Mouse (Mus musculus) hindbrain, embryonic 15.5 days (tissue): ENCODE results near the gene Rmi2. TPM values are rescaled to one million over a fixed set of nuclear protein-coding genes. Genes with fewer than 3 reads are reported as not detected.
"Not testable (repeated sequence)": the region's sequence is repeated elsewhere in the genome, so short reads cannot be mapped to it uniquely, and the experiment has no call there.

ENCODE experiments used
- ATAC-seq: fragments of 200-750 bp; cut with Nextera tagmentation; 2 replicates; pipeline ENCODE4 v1.8.0; 2017; ENCODE audit warnings: low read depth, moderate number of reproducible peaks, moderate TSS enrichment; ENCODE audit not compliant: low FRiP score
- H3K27ac ChIP-seq: fragments of 300-500 bp; sonication (generic); replicated peaks from 2 replicates; pipeline ENCODE4 v1.5.1; 2015; ENCODE audit warnings: mild to moderate bottlenecking, inconsistent platforms
- H3K27me3 ChIP-seq: fragments of 300-500 bp; sonication (generic); 2 replicates; pipeline ENCODE4 v1.6.1; 2015; ENCODE audit warnings: control low read depth, inconsistent platforms
- H3K36me3 ChIP-seq: fragments of 300-500 bp; sonication (generic); 2 replicates; pipeline ENCODE4 v1.6.1; 2015; ENCODE audit warnings: control low read depth, inconsistent platforms
- H3K4me1 ChIP-seq: fragments of 300-500 bp; sonication (generic); replicated peaks from 2 replicates; pipeline ENCODE4 v1.6.1; 2015; ENCODE audit warnings: control low read depth, inconsistent platforms
- H3K4me2 ChIP-seq: fragments of 300-500 bp; sonication (generic); 2 replicates; pipeline ENCODE4 v1.6.1; 2015; ENCODE audit warnings: moderate library complexity, mild to moderate bottlenecking, inconsistent platforms
- H3K4me3 ChIP-seq: fragments of 300-500 bp; sonication (generic); 2 replicates; pipeline ENCODE4 v1.5.1; 2015; ENCODE audit warnings: mild to moderate bottlenecking, inconsistent platforms
- H3K9ac ChIP-seq: fragments of 300-500 bp; sonication (generic); 2 replicates; pipeline ENCODE4 v1.6.1; 2015; ENCODE audit warnings: inconsistent platforms
- H3K9me3 ChIP-seq: fragments of 300-500 bp; sonication (generic); 2 replicates; pipeline ENCODE4 v1.6.1; 2016; ENCODE audit warnings: control low read depth, inconsistent platforms
- WGBS: fragments of 180-500 bp; shearing (Covaris S2); methylation state at CpG from one replicate; pipeline ENCODE4 v1.1.7; 2015; 5-methylcytosine and 5-hydroxymethylcytosine counted together
- polyA plus RNA-seq: library from polyadenylated mRNA; unstranded; fragments of >200 nt; fragmentation: Nextera tagmentation; extraction: Ambion mirVana; gene quantifications from 2 replicates; pipeline ENCODE4 v1.2.1, GENCODE M21; 2015

Rmi2 gene
- polyA plus RNA-seq, 1 experiment from 2014 or later = 0.74 TPM

DNA sequence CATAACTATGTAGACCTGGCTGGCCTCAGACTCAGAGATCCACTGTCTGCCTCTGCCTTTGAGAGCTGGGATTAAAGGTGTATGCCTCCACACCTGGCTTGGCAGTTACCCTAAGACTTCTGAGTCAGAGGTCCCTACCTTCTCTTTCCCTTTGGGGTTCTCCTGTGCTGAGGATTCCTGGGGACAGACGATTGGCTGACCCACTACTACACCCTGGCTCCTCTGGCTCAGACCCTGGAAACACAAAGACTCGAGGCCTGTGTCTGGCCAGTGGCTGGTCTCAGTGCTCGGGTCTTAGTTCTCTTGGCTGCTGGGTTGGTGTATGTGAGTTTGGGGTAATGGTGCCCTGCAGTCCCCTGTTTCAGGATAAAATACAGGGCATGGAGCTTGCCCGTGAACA, 16.0 kb downstream of the Rmi2 start:
- Histone ChIP-seq H3K4me3 (no peak overlapping the region), H3K9me3 (no peaks in the 10 kb centered on the region), H3K27ac (no peak overlapping the region), H3K36me3 (no peaks in the 10 kb centered on the region), H3K9ac (no peak overlapping the region), H3K4me1 (peaks cover 7% of the 10 kb centered on the region; the same call in 1 of the 2 replicates), H3K27me3 (no peaks in the 10 kb centered on the region), H3K4me2 (no peak overlapping the region)
- 26% methylated on average over 4 of the region's 4 CpGs for WGBS
- no peak for ATAC-seq

- H3K36me3 ChIP-seq, H3K4me3 ChIP-seq, H3K4me1 ChIP-seq, ATAC-seq, H3K9me3 ChIP-seq, H3K27me3 ChIP-seq, H3K4me2 ChIP-seq, H3K27ac ChIP-seq, H3K9ac ChIP-seq: not testable (repeated sequence)
- WGBS = 94% methylated on average over 10 of the region's 10 CpGs
Observed at GRCm38 (mm10) chr16:10852216-10852615, 17.4 kb downstream of the Rmi2 start.

GRCm38 (mm10) chr16:10859726-10860245, 24.9 kb downstream of the Rmi2 start:
- 88% methylated on average over 7 of the region's 7 CpGs for WGBS
- no peak overlapping the region for H3K4me3 ChIP-seq
- H3K4me2 ChIP-seq = no peak overlapping the region
- no peak overlapping the region for H3K9ac ChIP-seq
- H3K27me3 ChIP-seq = no peaks in the 10 kb centered on the region
- no peak overlapping the region for H3K27ac ChIP-seq
- H3K36me3 ChIP-seq = no peaks in the 10 kb centered on the region
- no peaks in the 10 kb centered on the region for H3K9me3 ChIP-seq
- ATAC-seq = no peak
- no peaks in the 10 kb centered on the region for H3K4me1 ChIP-seq

- H3K4me3 ChIP-seq = no peak overlapping the region
- H3K4me2 ChIP-seq = no peak overlapping the region
- no peak for ATAC-seq
- H3K27ac ChIP-seq = no peak overlapping the region
- H3K27me3 ChIP-seq = no peaks in the 10 kb centered on the region
- no peaks in the 10 kb centered on the region for H3K9me3 ChIP-seq
- H3K4me1 ChIP-seq = no peaks in the 10 kb centered on the region
- H3K9ac ChIP-seq = no peak overlapping the region
- WGBS = 80% methylated on average over 3 of the region's 3 CpGs
- H3K36me3 ChIP-seq = no peaks in the 10 kb centered on the region
Observed at GRCm38 (mm10) chr16:10861408-10861807, 26.5 kb downstream of the Rmi2 start.

DNA sequence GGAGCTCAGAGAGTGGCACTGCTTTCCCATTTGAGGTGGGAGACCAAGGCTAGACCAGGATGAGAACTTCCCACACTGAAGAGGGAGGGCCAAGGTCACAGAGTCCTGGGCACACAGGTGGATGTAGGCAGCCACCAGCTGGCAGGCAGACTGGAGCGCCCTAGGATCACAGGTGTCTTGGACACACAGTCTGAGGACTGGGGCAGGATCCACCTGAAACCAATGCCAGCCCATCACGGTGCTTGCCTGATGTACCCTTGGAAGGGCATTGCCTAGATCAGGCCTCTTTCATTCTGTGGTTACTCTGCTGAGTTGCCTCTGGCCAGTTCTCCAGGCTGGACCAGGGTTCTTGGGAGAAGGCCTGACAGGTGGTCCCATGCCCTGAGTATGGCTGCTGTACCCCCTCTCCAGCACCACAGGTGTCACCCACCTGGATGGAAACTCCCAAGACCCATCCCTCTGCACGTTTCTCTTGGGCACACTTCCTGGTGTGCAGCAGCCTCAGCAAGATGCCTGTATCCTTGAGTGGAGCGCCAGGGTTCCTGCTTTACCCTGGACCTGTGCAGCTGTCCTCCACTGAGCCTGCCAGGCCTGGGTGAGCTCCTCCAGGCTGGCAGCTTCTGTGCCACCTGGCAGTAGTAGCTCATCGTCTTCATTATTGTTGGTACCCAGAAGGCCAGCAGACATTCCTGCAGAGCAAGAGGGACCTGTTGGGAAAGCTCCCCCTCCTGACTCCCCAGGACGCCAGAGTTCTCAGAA, 30.2 kb downstream of the Rmi2 start:
- 91% methylated on average over 6 of the region's 6 CpGs for WGBS

GRCm38 (mm10) chr16:10865592-10865987, 30.7 kb downstream of the Rmi2 start:
- H3K27me3 ChIP-seq = no peaks in the 10 kb centered on the region
- H3K4me3 ChIP-seq = no peak overlapping the region
- H3K9ac ChIP-seq = no peak overlapping the region
- ATAC-seq = no peak
- H3K27ac ChIP-seq = no peak overlapping the region
- H3K36me3 ChIP-seq = no peaks in the 10 kb centered on the region
- no peaks in the 10 kb centered on the region for H3K4me1 ChIP-seq
- no peak overlapping the region for H3K4me2 ChIP-seq
- H3K9me3 ChIP-seq = no peaks in the 10 kb centered on the region

More for the DNA sequence above, 30.2 kb downstream of the Rmi2 start:
- Histone ChIP-seq H3K27me3 (no peaks in the 10 kb centered on the region), H3K27ac (no peak overlapping the region), H3K4me1 (no peaks in the 10 kb centered on the region), H3K36me3 (no peaks in the 10 kb centered on the region), H3K9ac (no peak overlapping the region), H3K4me2 (no peak overlapping the region), H3K4me3 (no peak overlapping the region), H3K9me3 (no peaks in the 10 kb centered on the region)
- no peak for ATAC-seq

- WGBS = 93% methylated on average over 8 of the region's 8 CpGs
- H3K4me2 ChIP-seq = no peak overlapping the region
Observed at GRCm38 (mm10) chr16:10866841-10867240, 32.0 kb downstream of the Rmi2 start.

GRCm38 (mm10) chr16:10867501-10867900, 32.6 kb downstream of the Rmi2 start:
- H3K36me3 ChIP-seq = no peaks in the 10 kb centered on the region
- H3K27ac ChIP-seq = no peak overlapping the region
- H3K4me1 ChIP-seq = no peaks in the 10 kb centered on the region
- H3K4me2 ChIP-seq = no peak overlapping the region
- H3K27me3 ChIP-seq = no peaks in the 10 kb centered on the region
- no peak for ATAC-seq
- no peaks in the 10 kb centered on the region for H3K9me3 ChIP-seq
- H3K4me3 ChIP-seq = no peak overlapping the region
- H3K9ac ChIP-seq = no peak overlapping the region
- 89% methylated on average over 2 of the region's 2 CpGs for WGBS

More at GRCm38 (mm10) chr16:10866841-10867240, 32.0 kb downstream of the Rmi2 start:
- no peak overlapping the region for H3K4me3 ChIP-seq
- no peak overlapping the region for H3K9ac ChIP-seq
- no peaks in the 10 kb centered on the region for H3K9me3 ChIP-seq
- no peak overlapping the region for H3K27ac ChIP-seq
- H3K27me3 ChIP-seq = no peaks in the 10 kb centered on the region
- no peaks in the 10 kb centered on the region for H3K4me1 ChIP-seq
- ATAC-seq = no peak
- H3K36me3 ChIP-seq = no peaks in the 10 kb centered on the region

DNA sequence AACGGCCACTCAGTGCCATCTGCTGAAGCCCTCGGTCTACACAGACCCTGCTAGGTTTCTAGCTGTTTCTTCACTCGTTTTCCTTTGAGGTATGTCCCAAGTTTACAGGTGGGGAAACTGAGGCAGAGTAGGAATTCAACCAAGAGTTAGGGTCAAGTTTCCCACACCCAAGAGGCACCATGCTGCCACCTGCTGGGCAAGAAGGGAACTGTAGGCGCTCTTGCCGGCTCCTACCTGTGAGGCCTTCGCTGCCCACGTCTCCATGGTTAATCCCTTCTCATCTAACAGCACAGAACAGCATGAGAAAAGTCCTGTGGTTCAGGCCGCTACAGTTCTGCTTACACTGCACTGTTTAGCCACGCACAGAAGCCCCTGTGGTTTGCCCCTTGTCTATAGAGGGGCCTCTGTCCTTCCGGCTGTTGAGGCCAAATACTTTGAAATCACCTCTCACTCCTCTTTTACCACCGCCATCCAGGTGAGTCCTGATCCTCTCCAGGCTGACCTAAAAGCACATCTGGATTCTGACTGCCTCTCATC, 33.1 kb downstream of the Rmi2 start:
- no peak for ATAC-seq
- 42% methylated on average over 11 of the region's 11 CpGs for WGBS
- no peak overlapping the region for H3K27ac ChIP-seq

GRCm38 (mm10) chr16:10870969-10871368, 36.1 kb downstream of the Rmi2 start:
- no peaks in the 10 kb centered on the region for H3K27me3 ChIP-seq
- ATAC-seq = no peak
- H3K4me3 ChIP-seq = no peak overlapping the region
- H3K27ac ChIP-seq = no peak overlapping the region
- no peak overlapping the region for H3K4me2 ChIP-seq
- no peaks in the 10 kb centered on the region for H3K9me3 ChIP-seq
- 66% methylated on average over 4 of the region's 4 CpGs for WGBS
- H3K36me3 ChIP-seq = no peaks in the 10 kb centered on the region
- no peak overlapping the region for H3K9ac ChIP-seq
- H3K4me1 ChIP-seq = 0 out of 2 replicates have a peak, but pooled peaks cover 3% of the 10 kb centered on the region

More for the DNA sequence above, 33.1 kb downstream of the Rmi2 start:
- Histone ChIP-seq H3K4me3 (no peak overlapping the region), H3K9ac (no peak overlapping the region), H3K9me3 (no peaks in the 10 kb centered on the region), H3K36me3 (no peaks in the 10 kb centered on the region), H3K4me2 (no peak overlapping the region), H3K4me1 (no peaks in the 10 kb centered on the region), H3K27me3 (no peaks in the 10 kb centered on the region)

- H3K9me3 ChIP-seq = no peaks in the 10 kb centered on the region
- WGBS = 74% methylated on average over 4 of the region's 4 CpGs
- ATAC-seq = no peak
- no peak overlapping the region for H3K4me2 ChIP-seq
- H3K9ac ChIP-seq = no peak overlapping the region
- no peaks in the 10 kb centered on the region for H3K36me3 ChIP-seq
- H3K27ac ChIP-seq = no peak overlapping the region
- 0 out of 2 replicates have a peak, but pooled peaks cover 3% of the 10 kb centered on the region for H3K4me1 ChIP-seq
- no peak overlapping the region for H3K4me3 ChIP-seq
- no peaks in the 10 kb centered on the region for H3K27me3 ChIP-seq
Observed at GRCm38 (mm10) chr16:10872825-10873360, 38.0 kb downstream of the Rmi2 start.

DNA sequence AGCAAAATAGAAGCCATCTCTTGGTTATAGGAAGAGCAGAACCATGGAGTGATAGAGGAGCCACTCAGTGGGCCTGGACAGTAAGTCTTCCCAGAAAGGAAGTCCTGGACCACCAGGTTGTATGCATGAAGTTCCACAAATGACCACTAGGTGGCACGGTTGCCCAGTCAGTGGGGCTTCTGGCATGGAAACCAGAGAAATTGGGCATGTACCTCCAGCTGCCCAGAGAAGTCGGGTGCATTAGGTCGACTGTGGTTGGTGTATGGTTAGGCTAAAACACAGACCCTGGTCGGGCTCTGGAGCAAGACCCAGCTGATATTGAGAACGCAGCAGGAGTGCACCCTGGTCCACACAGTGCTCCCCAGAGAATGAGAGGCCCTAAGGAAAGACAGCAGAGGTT, 38.8 kb downstream of the Rmi2 start:
- ATAC-seq = 0 out of 2 replicates have a peak, but pooled peaks have one; percentile 29
- Histone ChIP-seq H3K4me1 (0 out of 2 replicates have a peak, but pooled peaks cover 3% of the 10 kb centered on the region), H3K36me3 (no peaks in the 10 kb centered on the region), H3K4me2 (no peak overlapping the region), H3K4me3 (no peak overlapping the region), H3K9ac (0 out of 2 replicates have a peak overlapping the region, but pooled peaks have one; percentile 7), H3K27ac (no peak overlapping the region), H3K9me3 (no peaks in the 10 kb centered on the region), H3K27me3 (no peaks in the 10 kb centered on the region)
- WGBS = 8% methylated on average over 5 of the region's 5 CpGs
